Mouse (Mus musculus) intestine, embryonic 14.5 days (tissue): ENCODE data around the gene Grk1. TPM values are rescaled to one million over a fixed set of nuclear protein-coding genes. Genes with fewer than 3 reads are reported as not detected.

ENCODE experiments used
- ATAC-seq: fragments of 200-750 bp; cut with Nextera tagmentation; replicated peaks from 2 replicates; pipeline ENCODE4 v1.8.0; 2017; ENCODE audit warnings: low read depth, moderate number of reproducible peaks, moderate TSS enrichment, moderate library complexity; ENCODE audit not compliant: low FRiP score, low TSS enrichment
- DNase-seq: peaks from one replicate; pipeline ENCODE4 v3.0.0-alpha.2; 2018; ENCODE audit warnings: low spot score
- H3K27ac ChIP-seq: fragments of 300-500 bp; sonication (generic); 2 replicates; pipeline ENCODE4 v1.5.1; 2014; ENCODE audit warnings: low read depth, mild to moderate bottlenecking, control low read depth
- H3K27me3 ChIP-seq: fragments of 300-500 bp; sonication (generic); replicated peaks from 2 replicates; pipeline ENCODE4 v1.6.1; 2014; ENCODE audit warnings: low read length, control low read depth; ENCODE audit not compliant: control insufficient read depth, insufficient read depth
- H3K36me3 ChIP-seq: fragments of 300-500 bp; sonication (generic); 2 replicates; pipeline ENCODE4 v1.6.1; 2014; ENCODE audit warnings: low read length, control low read depth; ENCODE audit not compliant: control insufficient read depth, insufficient read depth
- H3K4me1 ChIP-seq: fragments of 300-500 bp; sonication (generic); replicated peaks from 2 replicates; pipeline ENCODE4 v1.6.1; 2014; ENCODE audit warnings: low read length, control low read depth, mixed read lengths; ENCODE audit not compliant: control insufficient read depth, insufficient read depth
- H3K4me2 ChIP-seq: fragments of 300-500 bp; sonication (generic); 2 replicates; pipeline ENCODE4 v1.6.1; 2014; ENCODE audit warnings: low read length
- H3K4me3 ChIP-seq: fragments of 300-500 bp; sonication (generic); 2 replicates; pipeline ENCODE4 v1.5.1; 2014; ENCODE audit warnings: low read depth, low read length, control low read depth, mixed read lengths
- H3K9ac ChIP-seq: fragments of 300-500 bp; sonication (generic); 2 replicates; pipeline ENCODE4 v1.6.1; 2014; ENCODE audit warnings: mild to moderate bottlenecking, low read length
- H3K9me3 ChIP-seq: fragments of 300-500 bp; sonication (generic); 2 replicates; pipeline ENCODE4 v1.6.1; 2016; ENCODE audit warnings: low read length, control low read depth; ENCODE audit not compliant: control insufficient read depth
- WGBS: fragments of 180-500 bp; shearing (Covaris S2); extraction: QIAGEN DNeasy Blood & Tissue Kit; methylation state at CpG from one replicate; pipeline ENCODE4 v1.1.7; 2014; 5-methylcytosine and 5-hydroxymethylcytosine counted together
- polyA plus RNA-seq: library from polyadenylated mRNA; unstranded; fragments of >200 nt; fragmentation: Nextera tagmentation; extraction: Ambion mirVana; gene quantifications from 2 replicates; pipeline ENCODE4 v1.2.1, GENCODE M21; 2014

The Grk1 gene
- not detected in 2 replicates for polyA plus RNA-seq

DNA sequence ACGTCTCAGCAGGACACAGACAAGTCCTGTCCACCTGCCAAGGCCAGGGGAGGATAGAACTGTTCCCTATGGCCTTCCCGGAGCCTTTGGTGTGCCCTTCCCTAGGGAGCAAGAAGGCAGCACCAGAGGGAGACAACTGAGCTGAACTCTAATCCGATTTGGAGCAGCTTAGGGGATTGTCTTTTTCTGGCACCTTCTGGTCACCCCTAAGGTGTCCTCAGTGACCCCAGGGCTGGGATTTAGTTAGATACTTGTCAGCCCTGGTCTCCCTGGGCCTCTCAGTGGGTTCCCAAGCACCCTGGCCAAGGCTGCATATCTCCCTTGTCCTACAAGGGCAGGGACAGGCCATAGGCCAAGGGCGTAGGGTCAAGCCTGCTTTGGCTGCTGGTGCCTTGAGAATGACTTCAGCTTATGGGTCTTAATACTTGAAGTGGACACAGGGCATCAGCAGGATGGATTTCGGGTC is at the start of gene Grk1:
Gene Grk1, plus strand, starts transcription at position 416 of the 466 bp plus-strand sequence.
- Histone ChIP-seq H3K9ac (no peak within 1 kb of the TSS), H3K27ac (no peak within 1 kb of the TSS), H3K4me1 (no peaks in the 10 kb centered on the region), H3K4me2 (no peak within 1 kb of the TSS), H3K27me3 (no peaks in the 10 kb centered on the region), H3K36me3 (no peaks in the 10 kb centered on the region), H3K9me3 (no peaks in the 10 kb centered on the region), H3K4me3 (no peak within 1 kb of the TSS)
- ATAC-seq (no peak), DNase-seq (no peak)
- WGBS: 86% methylated on average over 5 of the region's 5 CpGs

DNA sequence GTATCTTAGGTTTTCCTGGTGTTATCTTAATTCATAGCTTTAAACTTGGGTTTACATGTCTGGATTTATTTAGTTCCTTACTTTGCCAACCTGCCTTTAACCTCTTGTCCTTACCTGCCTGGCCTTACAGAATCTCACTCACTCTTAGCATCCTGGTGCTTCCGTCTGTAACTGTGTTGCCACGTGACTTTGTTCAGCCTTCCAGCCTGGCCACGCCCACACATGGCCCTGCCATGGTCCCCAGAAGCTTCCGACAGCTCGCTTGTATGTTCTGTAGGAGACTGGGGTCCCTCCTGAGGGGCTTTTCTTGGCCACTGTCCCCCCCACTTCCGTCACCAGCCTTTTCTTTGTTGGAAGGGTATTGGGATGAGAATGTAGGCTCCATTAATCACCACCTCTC is 48.7 kb upstream of the Grk1 start:
- H3K4me2 ChIP-seq: no peak overlapping the region
- DNase-seq: no peak
- H3K4me3 ChIP-seq: no peak overlapping the region
- no peak overlapping the region for H3K9ac ChIP-seq
- H3K36me3 ChIP-seq: peaks cover 99% of the 10 kb centered on the region
- no peaks in the 10 kb centered on the region for H3K4me1 ChIP-seq
- H3K9me3 ChIP-seq: no peaks in the 10 kb centered on the region
- H3K27ac ChIP-seq: no peak overlapping the region
- ATAC-seq: no peak; the same call in 1 of the 2 replicates
- no peaks in the 10 kb centered on the region for H3K27me3 ChIP-seq
- whole genome bisulfite sequencing: 77% methylated on average over 6 of the region's 6 CpGs

DNA sequence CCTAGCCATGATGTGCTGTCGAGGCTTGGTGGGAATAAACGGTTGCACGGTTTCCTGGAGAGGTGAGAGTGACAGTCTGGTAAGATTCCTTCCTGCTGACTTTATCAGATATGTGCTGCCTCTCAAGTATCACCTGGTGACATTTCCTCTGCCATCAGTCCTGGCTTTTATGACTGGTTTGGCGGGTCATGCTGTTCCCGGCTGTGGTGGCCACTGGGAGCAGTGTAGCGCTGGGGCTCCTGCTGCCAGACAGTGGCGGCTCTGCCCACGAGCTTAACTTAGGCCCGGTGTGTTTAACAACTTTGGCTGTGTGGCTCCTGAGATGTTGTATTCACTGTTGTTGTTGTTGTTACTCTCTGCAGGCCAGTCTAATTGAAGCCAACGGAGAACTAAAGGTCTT is 48.2 kb upstream of the Grk1 start:
- 71% methylated on average over 10 of the region's 10 CpGs for WGBS
- no peak; the same call in 1 of the 2 replicates for ATAC-seq
- no peak for DNase-seq
- peaks cover 99% of the 10 kb centered on the region for H3K36me3 ChIP-seq
- no peaks in the 10 kb centered on the region for H3K4me1 ChIP-seq
- H3K9ac ChIP-seq: no peak overlapping the region
- no peaks in the 10 kb centered on the region for H3K27me3 ChIP-seq
- peaks cover 2% of the 10 kb centered on the region; the same call in 1 of the 2 replicates for H3K9me3 ChIP-seq
- H3K4me2 ChIP-seq: no peak overlapping the region
- H3K4me3 ChIP-seq: no peak overlapping the region
- H3K27ac ChIP-seq: no peak overlapping the region

DNA sequence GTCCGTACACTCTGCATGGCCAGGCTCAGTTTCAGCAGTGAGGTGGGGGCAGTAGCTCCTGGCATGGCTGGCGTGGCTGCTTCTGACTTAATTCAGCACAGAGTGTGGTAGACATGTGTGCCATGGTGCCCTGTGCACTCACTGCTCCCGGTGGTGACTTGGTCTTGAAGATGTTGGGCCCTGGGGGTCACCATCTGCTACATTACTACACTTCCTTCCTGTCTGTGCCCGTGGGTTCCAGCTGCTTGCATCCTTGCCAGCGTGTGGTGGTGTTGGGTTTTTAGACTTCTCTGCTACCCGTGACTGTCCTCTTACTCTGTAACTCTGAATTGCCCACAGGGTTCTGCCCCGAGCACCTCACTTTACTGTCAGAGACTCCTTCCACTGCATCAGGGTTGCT is 44.7 kb upstream of the Grk1 start:
- WGBS: 96% methylated on average over 7 of the region's 7 CpGs

DNA sequence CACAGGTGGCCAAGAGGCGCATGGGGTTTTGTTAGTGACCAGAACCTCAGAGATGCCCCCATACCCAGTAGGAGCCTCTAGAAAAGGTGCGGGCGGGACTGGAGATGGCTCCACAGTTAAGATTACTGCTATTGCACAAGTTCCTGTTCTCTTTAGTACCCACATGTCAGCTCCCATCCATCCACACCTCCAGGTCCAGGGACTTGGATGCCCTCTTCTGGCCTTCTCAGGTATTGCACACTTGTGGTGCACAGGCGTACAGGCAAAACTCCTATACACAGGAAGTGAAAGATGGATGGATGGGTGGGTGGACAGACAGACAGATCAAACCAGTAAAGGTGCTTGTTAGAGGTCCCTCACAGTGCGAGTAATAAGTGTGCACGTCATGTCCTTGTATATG is 43.0 kb upstream of the Grk1 start:
- Histone ChIP-seq H3K27me3 (no peaks in the 10 kb centered on the region), H3K9ac (no peak overlapping the region), H3K27ac (no peak overlapping the region), H3K4me2 (no peak overlapping the region), H3K4me1 (no peaks in the 10 kb centered on the region), H3K9me3 (peaks cover 5% of the 10 kb centered on the region; the same call in 1 of the 2 replicates), H3K36me3 (peaks cover 99% of the 10 kb centered on the region), H3K4me3 (no peak overlapping the region)
- ATAC-seq (no peak), DNase-seq (no peak)
- WGBS: 95% methylated on average over 6 of the region's 6 CpGs

More for the DNA sequence above, 44.7 kb upstream of the Grk1 start:
- H3K4me3 ChIP-seq: no peak overlapping the region
- H3K4me1 ChIP-seq: no peaks in the 10 kb centered on the region
- ATAC-seq: no peak
- H3K4me2 ChIP-seq: no peak overlapping the region
- H3K27ac ChIP-seq: no peak overlapping the region
- peaks cover 5% of the 10 kb centered on the region; the same call in 1 of the 2 replicates for H3K9me3 ChIP-seq
- H3K36me3 ChIP-seq: peaks cover 99% of the 10 kb centered on the region
- H3K9ac ChIP-seq: no peak overlapping the region
- H3K27me3 ChIP-seq: no peaks in the 10 kb centered on the region
- no peak for DNase-seq

DNA sequence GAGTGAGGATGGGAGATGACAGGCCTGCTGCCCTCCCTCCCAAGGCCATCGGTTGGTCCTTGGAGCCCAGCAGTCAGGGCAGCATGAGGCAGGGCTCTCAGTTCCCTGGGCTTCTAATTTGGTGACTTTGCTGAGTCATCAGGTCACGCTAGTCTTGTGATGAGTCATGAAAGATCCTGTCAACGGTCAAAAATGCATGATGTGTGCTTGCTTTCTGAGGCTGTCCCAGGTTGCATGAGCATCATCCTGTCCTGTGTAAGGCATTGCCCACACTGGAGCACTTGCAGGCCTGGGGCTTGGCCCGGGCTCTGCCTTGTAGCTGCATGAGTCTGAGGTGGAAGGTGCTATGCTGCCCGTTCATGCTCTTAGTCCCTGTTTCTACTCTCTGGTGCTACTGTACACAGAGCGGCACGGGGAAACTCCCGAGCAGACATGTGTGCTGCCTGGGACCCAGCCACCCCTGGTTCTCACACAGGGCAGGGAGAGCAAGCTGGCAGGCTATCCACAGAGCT is 31.7 kb upstream of the Grk1 start:
- H3K36me3 ChIP-seq: peaks cover 93% of the 10 kb centered on the region
- H3K27ac ChIP-seq: no peak overlapping the region
- H3K4me1 ChIP-seq: no peaks in the 10 kb centered on the region
- no peak overlapping the region for H3K9ac ChIP-seq
- DNase-seq (no peak), ATAC-seq (no peak)
- no peaks in the 10 kb centered on the region for H3K27me3 ChIP-seq
- no peaks in the 10 kb centered on the region for H3K9me3 ChIP-seq
- 89% methylated on average over 8 of the region's 8 CpGs for WGBS
- H3K4me3 ChIP-seq: no peak overlapping the region
- no peak overlapping the region for H3K4me2 ChIP-seq

DNA sequence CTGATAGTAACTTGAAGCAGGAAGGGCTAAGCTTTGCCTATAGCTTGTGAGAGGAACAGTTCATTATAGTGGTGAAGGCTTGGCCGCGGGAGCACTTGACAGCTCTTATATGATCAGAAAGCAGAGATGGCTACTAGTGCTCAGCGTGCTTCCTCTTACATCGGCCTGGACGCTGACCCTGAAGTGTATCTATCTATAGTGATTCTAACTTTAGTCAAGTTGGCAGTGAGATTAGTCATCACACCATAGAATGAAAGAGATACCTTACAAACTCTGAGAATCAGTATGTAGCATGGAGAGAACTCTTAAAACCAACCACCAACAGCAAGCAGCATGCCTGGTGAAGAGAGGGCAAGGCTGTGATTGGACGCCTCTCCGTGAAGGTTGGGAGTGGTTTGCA is 23.3 kb upstream of the Grk1 start:
- WGBS: 87% methylated on average over 7 of the region's 7 CpGs
- no peak overlapping the region for H3K4me2 ChIP-seq
- H3K36me3 ChIP-seq: peaks cover 29% of the 10 kb centered on the region

DNA sequence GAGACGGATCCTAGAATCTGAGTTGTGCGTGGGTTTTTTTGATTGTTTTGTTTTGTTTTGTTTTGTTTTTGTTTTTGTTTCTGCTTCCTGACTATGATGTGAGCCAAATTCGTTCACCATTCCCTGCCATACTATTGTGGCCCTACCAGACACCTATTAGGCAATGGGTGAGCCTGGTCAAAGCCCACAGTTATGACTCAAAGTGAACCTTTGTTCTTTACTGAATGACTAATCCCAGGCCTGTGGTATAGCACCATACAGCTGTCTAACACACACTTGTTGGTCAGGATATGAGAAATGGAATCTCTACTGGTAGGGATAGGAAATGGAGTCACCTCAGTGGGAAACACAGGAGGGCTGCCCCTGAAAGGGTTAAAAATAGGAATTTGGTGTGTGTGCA is 22.3 kb upstream of the Grk1 start:
- no peak for ATAC-seq

More for the DNA sequence above, 23.3 kb upstream of the Grk1 start:
- no peaks in the 10 kb centered on the region for H3K27me3 ChIP-seq
- ATAC-seq (no peak), DNase-seq (no peak)
- no peak overlapping the region for H3K27ac ChIP-seq
- H3K9me3 ChIP-seq: no peaks in the 10 kb centered on the region
- H3K4me1 ChIP-seq: no peaks in the 10 kb centered on the region
- H3K9ac ChIP-seq: no peak overlapping the region
- H3K4me3 ChIP-seq: no peak overlapping the region

DNA sequence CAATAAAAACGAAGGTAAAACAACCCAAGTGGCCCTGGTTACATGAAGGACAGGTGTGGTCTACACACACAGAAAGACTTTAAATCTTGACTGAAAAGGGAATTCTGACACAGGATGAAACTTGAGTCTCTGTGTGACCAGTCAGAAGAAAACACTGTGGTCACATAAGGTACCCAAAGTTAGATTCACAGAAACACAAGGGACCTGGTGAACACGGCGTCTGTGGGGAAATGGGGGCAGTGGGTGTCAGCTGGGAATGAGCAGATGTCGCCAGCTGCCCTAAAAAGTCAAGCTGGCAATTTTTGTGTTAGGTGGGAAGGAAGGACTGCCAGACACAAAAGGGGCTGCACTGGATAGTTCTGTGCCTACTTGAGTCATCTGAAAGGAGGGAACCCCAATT is 21.9 kb upstream of the Grk1 start:
- DNase-seq: no peak
- Histone ChIP-seq H3K9me3 (no peaks in the 10 kb centered on the region), H3K27ac (no peak overlapping the region), H3K4me2 (no peak overlapping the region), H3K4me3 (no peak overlapping the region), H3K36me3 (peaks cover 17% of the 10 kb centered on the region), H3K9ac (no peak overlapping the region), H3K4me1 (no peaks in the 10 kb centered on the region), H3K27me3 (no peaks in the 10 kb centered on the region)
- ATAC-seq: no peak
- WGBS: 92% methylated on average over 4 of the region's 4 CpGs

More for the DNA sequence above, 22.3 kb upstream of the Grk1 start:
- no peak overlapping the region for H3K27ac ChIP-seq
- no peak overlapping the region for H3K9ac ChIP-seq
- DNase-seq: no peak
- no peaks in the 10 kb centered on the region for H3K9me3 ChIP-seq
- no peak overlapping the region for H3K4me2 ChIP-seq
- WGBS: 89% methylated on average over 3 of the region's 3 CpGs
- H3K4me3 ChIP-seq: no peak overlapping the region
- H3K27me3 ChIP-seq: no peaks in the 10 kb centered on the region
- peaks cover 20% of the 10 kb centered on the region for H3K36me3 ChIP-seq
- no peaks in the 10 kb centered on the region for H3K4me1 ChIP-seq
